Mouse (Mus musculus) myocyte (in vitro differentiated cells): ENCODE results near the gene Unk. TPM values are rescaled to one million over a fixed set of nuclear protein-coding genes. Genes with fewer than 3 reads are reported as not detected.
"Not testable (repeated sequence)": the region's sequence is repeated elsewhere in the genome, so short reads cannot be mapped to it uniquely, and the experiment has no call there.

ENCODE experiments used
- H3K27me3 ChIP-seq: one replicate; pipeline ENCODE4 v1.6.1; 2011; ENCODE audit not compliant: control insufficient read depth, insufficient read depth, insufficient read length
- H3K36me3 ChIP-seq: one replicate; pipeline ENCODE4 v1.6.1; 2011; ENCODE audit not compliant: control insufficient read depth, insufficient read depth
- H3K4me2 ChIP-seq: one replicate; pipeline ENCODE4 v1.6.1; 2011; ENCODE audit warnings: low read depth, control low read depth
- H3K4me3 ChIP-seq: one replicate; pipeline ENCODE4 v1.5.1; 2011; ENCODE audit warnings: mild to moderate bottlenecking, control low read depth, moderate library complexity
- H3K79me2 ChIP-seq: one replicate; pipeline ENCODE4 v1.6.1; 2011; ENCODE audit not compliant: control insufficient read depth, insufficient read depth
- H3ac ChIP-seq: one replicate; pipeline ENCODE4 v1.6.1; 2011; ENCODE audit not compliant: control insufficient read depth, insufficient read length
- CEBPB ChIP-seq: IDR thresholded peaks from 2 replicates; pipeline ENCODE4 v1.6.1; 2011; ENCODE audit warnings: mild to moderate bottlenecking, moderate library complexity; ENCODE audit not compliant: poor library complexity, insufficient read depth, severe bottlenecking
- E2F4 ChIP-seq: IDR thresholded peaks from one replicate; pipeline ENCODE4 v1.6.1; 2011; ENCODE audit warnings: mild to moderate bottlenecking, control low read depth, moderate library complexity; ENCODE audit not compliant: insufficient read depth
- MAX ChIP-seq: IDR thresholded peaks from one replicate; pipeline ENCODE4 v1.6.1; 2011; ENCODE audit warnings: low read depth, mild to moderate bottlenecking, control low read depth
- MYOD1 ChIP-seq, 3 experiments: IDR thresholded peaks; one replicate each; pipeline ENCODE4 v1.6.1; 2011; ENCODE audit warnings: control low read depth in 2 of 3, low read depth in 2 of 3, mild to moderate bottlenecking in 2 of 3, moderate library complexity in 1 of 3; ENCODE audit not compliant: insufficient read length in 2 of 3, control insufficient read depth in 1 of 3
- MYOG ChIP-seq, 3 experiments: IDR thresholded peaks; one replicate each; pipeline ENCODE4 v1.6.1; 2011; ENCODE audit warnings: control low read depth in 2 of 3, low read depth in 2 of 3, mild to moderate bottlenecking in 2 of 3; ENCODE audit not compliant: insufficient read length in 2 of 3, control insufficient read depth in 1 of 3, insufficient read depth in 1 of 3
- POLR2A ChIP-seq: IDR thresholded peaks from one replicate; pipeline ENCODE4 v1.6.1; 2011; ENCODE audit warnings: low read depth, mild to moderate bottlenecking, control low read depth, moderate library complexity; ENCODE audit not compliant: insufficient read length
- POLR2AphosphoS2 ChIP-seq: IDR thresholded peaks from one replicate; pipeline ENCODE4 v1.6.1; 2011; ENCODE audit warnings: low read depth, control low read depth; ENCODE audit not compliant: insufficient read length
- REST ChIP-seq: IDR thresholded peaks from one replicate; pipeline ENCODE4 v1.6.1; 2011; ENCODE audit warnings: mild to moderate bottlenecking, control low read depth, moderate library complexity; ENCODE audit not compliant: insufficient read depth, insufficient read length
- SRF ChIP-seq: IDR thresholded peaks from one replicate; pipeline ENCODE4 v1.6.1; 2011; ENCODE audit warnings: low read depth; ENCODE audit not compliant: control insufficient read depth, insufficient read length
- TCF12 ChIP-seq: IDR thresholded peaks from one replicate; pipeline ENCODE4 v1.6.1; 2011; ENCODE audit warnings: mild to moderate bottlenecking, control low read depth; ENCODE audit not compliant: poor library complexity, insufficient read depth, severe bottlenecking
- TCF3 ChIP-seq: IDR thresholded peaks from one replicate; pipeline ENCODE4 v1.6.1; 2011; ENCODE audit warnings: low read depth, control low read depth; ENCODE audit not compliant: insufficient read length
- USF1 ChIP-seq: IDR thresholded peaks from one replicate; pipeline ENCODE4 v1.6.1; 2011; ENCODE audit warnings: low read depth, mild to moderate bottlenecking, control low read depth, moderate library complexity
- polyA plus RNA-seq: library from polyadenylated mRNA; unstranded; fragments of >200 nt; fragmentation: generic; extraction: Trizol; gene quantifications from one replicate; pipeline ENCODE4 v1.2.1, GENCODE M21; 2012; ENCODE audit warnings: missing spikeins

Gene Unk
- polyA plus RNA-seq, 1 experiment, result 15.3 TPM

GRCm38 (mm10) chr11:116021328-116022220 is 8.5 kb upstream of the Unk start:
- H3K4me2 ChIP-seq, result peak overlapping the region; percentile 74
- H3K27me3 ChIP-seq, result no peaks in the 10 kb centered on the region
- no peak overlapping the region for H3ac ChIP-seq
- H3K4me3 ChIP-seq, result peak overlapping the region; percentile 95
- H3K79me2 ChIP-seq, result peaks cover 23% of the 10 kb centered on the region
- TF ChIP-seq POLR2AphosphoS2 (peak; percentile 87), POLR2A (peak; percentile 51), REST (no peak)
- H3K36me3 ChIP-seq, result peaks cover 19% of the 10 kb centered on the region

GRCm38 (mm10) chr11:116022256-116022780 is 7.8 kb upstream of the Unk start:
- Histone ChIP-seq H3K36me3 (peaks cover 19% of the 10 kb centered on the region), H3K79me2 (peaks cover 23% of the 10 kb centered on the region), H3K4me2 (peak overlapping the region; percentile 74), H3K4me3 (peak overlapping the region; percentile 95), H3K27me3 (no peaks in the 10 kb centered on the region), H3ac (no peak overlapping the region)
- TF ChIP-seq E2F4 (no peak), USF1 (no peak), MAX (no peak), MYOG (IDR thresholded peaks at IDR 0.05; ENCODE audit: control insufficient read depth in 1 of 3, insufficient read depth in 1 of 3, insufficient read length in 2 of 3, low read depth in 2 of 3) (no peak), REST (no peak), SRF (no peak), CEBPB (no peak), TCF12 (no peak), TCF3 (no peak), POLR2AphosphoS2 (no peak), POLR2A (no peak), MYOD1 (IDR thresholded peaks at IDR 0.05; ENCODE audit: control insufficient read depth in 1 of 3, insufficient read length in 2 of 3, low read depth in 2 of 3) (no peak)

- peaks cover 23% of the 10 kb centered on the region for H3K79me2 ChIP-seq
- peak overlapping the region; percentile 95 for H3K4me3 ChIP-seq
- H3K36me3 ChIP-seq, result peaks cover 19% of the 10 kb centered on the region
- not testable (repeated sequence) for H3K27me3 ChIP-seq
- H3K4me2 ChIP-seq, result peak overlapping the region; percentile 76
- peak overlapping the region; percentile 43 for H3ac ChIP-seq
- TF ChIP-seq POLR2AphosphoS2, result peak; percentile 51
Measured at GRCm38 (mm10) chr11:116023074-116023770, 6.9 kb upstream of the Unk start.

- H3ac ChIP-seq, result peak overlapping the region; percentile 43
- TF ChIP-seq REST (no peak), MYOD1 (IDR thresholded peaks at IDR 0.05; ENCODE audit: control insufficient read depth in 1 of 3, insufficient read length in 2 of 3, low read depth in 2 of 3) (peak in 2 of 3 experiments; percentile 12 to 51), MYOG (IDR thresholded peaks at IDR 0.05; ENCODE audit: control insufficient read depth in 1 of 3, insufficient read depth in 1 of 3, insufficient read length in 2 of 3, low read depth in 2 of 3) (peak in 2 of 3 experiments; percentile 3 to 47), E2F4 (peak; percentile 36), MAX (no peak), CEBPB (no peak)
- peak overlapping the region; percentile 95 for H3K4me3 ChIP-seq
- peaks cover 19% of the 10 kb centered on the region for H3K36me3 ChIP-seq
- H3K4me2 ChIP-seq, result no peak overlapping the region
- no peaks in the 10 kb centered on the region for H3K27me3 ChIP-seq
- H3K79me2 ChIP-seq, result peaks cover 23% of the 10 kb centered on the region
Measured at GRCm38 (mm10) chr11:116023771-116024355, 6.3 kb upstream of the Unk start.

- H3ac ChIP-seq, result peak overlapping the region; percentile 43
- H3K4me3 ChIP-seq, result peak overlapping the region; percentile 95
- peaks cover 19% of the 10 kb centered on the region for H3K36me3 ChIP-seq
- TF ChIP-seq REST (peak; percentile 29), SRF (peak; percentile 82), POLR2AphosphoS2 (peak; percentile 100), TCF12 (no peak), POLR2A (peak; percentile 97), MYOD1 (IDR thresholded peaks at IDR 0.05; ENCODE audit: control insufficient read depth in 1 of 3, insufficient read length in 2 of 3, low read depth in 2 of 3) (no peak)
- peaks cover 23% of the 10 kb centered on the region for H3K79me2 ChIP-seq
- no peaks in the 10 kb centered on the region for H3K27me3 ChIP-seq
- H3K4me2 ChIP-seq, result no peak overlapping the region
Measured at GRCm38 (mm10) chr11:116024356-116024808, 5.7 kb upstream of the Unk start.
